Mouse (Mus musculus): ENCODE measurements at regions not wholly inside any gene's neighbourhood (a gene's known extent, or its start where the extent isn't known, plus 50 kb on each side); places are given as distances from the start of the nearest gene placed in this dataset.

DNA sequence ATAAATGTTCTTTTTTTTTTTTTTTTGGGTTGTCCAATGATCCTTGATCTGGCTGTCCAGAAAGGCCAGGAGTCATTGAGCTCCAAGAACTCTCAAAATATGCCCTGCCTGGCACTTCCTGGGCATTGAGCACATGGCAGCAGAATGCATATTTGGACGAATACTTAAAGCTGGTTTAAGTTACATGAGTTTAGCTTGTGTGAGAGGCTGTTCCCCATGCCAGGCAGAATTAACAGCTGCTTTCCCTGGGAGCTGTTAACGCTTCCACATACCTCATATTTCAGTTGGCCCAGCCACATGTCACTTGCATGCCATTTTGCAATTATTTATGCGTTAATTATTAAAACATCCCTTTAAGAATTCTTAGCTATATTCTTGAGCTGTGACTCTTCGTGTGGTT lies 56.6 kb upstream of the Ankfn1 start:
- Histone ChIP-seq H3K27ac (ENCODE audit: low read length) (no peak overlapping the region), H3K4me1 (ENCODE audit: control insufficient read depth, insufficient read depth, low read length) (no peaks in the 10 kb centered on the region), H3K4me3 (ENCODE audit: low read length) (no peak overlapping the region), H3K9me3 (replicated peaks; ENCODE audit: control insufficient read depth, low read length) (no peaks in the 10 kb centered on the region), H3K9ac (ENCODE audit: low read length) (no peak overlapping the region), H3K36me3 (ENCODE audit: control insufficient read depth, insufficient read depth) (no peaks in the 10 kb centered on the region), H3K27me3 (ENCODE audit: control insufficient read depth, insufficient read depth, low read length) (no peaks in the 10 kb centered on the region), H3K4me2 (ENCODE audit: low read depth, low read length) (no peak overlapping the region)
- WGBS = 79% methylated on average over 4 of the region's 4 CpGs
- ATAC-seq (replicated peaks; ENCODE audit: extremely low read depth, insufficient read depth, low FRiP score) = no peak

- no peak overlapping the region for H3K9ac ChIP-seq (ENCODE audit: low read length)
- no peak overlapping the region for H3K4me3 ChIP-seq (ENCODE audit: low read length)
- no peak overlapping the region for H3K27ac ChIP-seq (ENCODE audit: low read length)
- no peaks in the 10 kb centered on the region for H3K36me3 ChIP-seq (ENCODE audit: control insufficient read depth, insufficient read depth)
- H3K27me3 ChIP-seq (ENCODE audit: control insufficient read depth, insufficient read depth, low read length) = no peaks in the 10 kb centered on the region
- WGBS = 81% methylated on average over 8 of the region's 8 CpGs
- no peak for ATAC-seq (replicated peaks; ENCODE audit: extremely low read depth, insufficient read depth, low FRiP score)
- H3K4me2 ChIP-seq (ENCODE audit: low read depth, low read length) = no peak overlapping the region
- H3K9me3 ChIP-seq (replicated peaks; ENCODE audit: control insufficient read depth, low read length) = no peaks in the 10 kb centered on the region
- no peaks in the 10 kb centered on the region for H3K4me1 ChIP-seq (ENCODE audit: control insufficient read depth, insufficient read depth, low read length)
These were observed 54.2 kb upstream of the Ankfn1 start for GRCm38 (mm10) chr11:89831577-89832110.

All from heart, embryonic 16.5 days (tissue).